8 mouse cellular contexts compared by ENCODE assay signal in the genomic region with DNA sequence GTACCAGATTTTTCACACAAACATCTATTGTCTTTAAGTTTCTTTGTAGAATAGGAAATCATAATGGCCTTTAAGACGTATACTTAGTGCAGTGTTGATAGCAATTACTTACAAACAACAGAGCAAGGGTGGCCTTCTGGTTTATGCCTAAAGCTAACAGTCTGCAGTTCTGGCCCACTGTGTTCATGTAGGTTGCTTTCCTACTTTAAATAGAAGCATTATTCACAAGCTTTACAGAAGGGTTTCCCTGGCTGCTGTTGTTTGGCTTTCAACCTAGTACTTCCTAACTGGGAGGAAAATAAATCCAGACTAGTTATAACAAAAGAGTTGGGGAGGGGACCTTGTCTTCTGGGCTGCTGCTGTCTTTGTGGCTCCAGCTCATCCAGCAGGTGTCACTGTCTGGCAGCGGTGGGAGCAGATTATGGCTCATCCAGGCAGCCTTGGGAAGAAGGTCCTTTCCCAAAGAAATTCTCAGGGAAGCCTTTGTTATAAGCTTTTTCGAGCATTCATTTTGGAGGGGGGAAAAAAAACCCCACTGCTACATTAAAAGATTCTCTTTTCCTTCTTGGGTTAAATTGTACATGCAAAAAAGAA.
DNase-seq lines count a peak whose midpoint lies in the region; ATAC-seq and TF ChIP-seq lines count a peak whose summit lies in the region.

No protein-coding gene starts in this region.

- H3K4me3 ChIP-seq in forebrain, postnatal 0 days (ENCODE audit: low read depth, low read length): no peak overlapping the region
- no peak overlapping the region for H3K4me3 ChIP-seq in forebrain, embryonic 16.5 days (replicated peaks; ENCODE audit: low read length)
- no peak overlapping the region for H3K4me3 ChIP-seq in heart, embryonic 12.5 days
- no peak overlapping the region for H3K4me3 ChIP-seq in lung, postnatal 0 days (ENCODE audit: low read depth, low read length)

- H3K9me3 ChIP-seq in forebrain, postnatal 0 days (ENCODE audit: low read length): no peaks in the 10 kb centered on the region
- H3K9me3 ChIP-seq in forebrain, embryonic 16.5 days (ENCODE audit: control insufficient read depth, low read length): no peaks in the 10 kb centered on the region
- no peaks in the 10 kb centered on the region for H3K9me3 ChIP-seq in heart, embryonic 12.5 days (replicated peaks)
- no peaks in the 10 kb centered on the region for H3K9me3 ChIP-seq in lung, postnatal 0 days (ENCODE audit: low read length)

- peak; percentile 74 for TF ChIP-seq CTCF in forebrain, postnatal 0 days (IDR thresholded peaks at IDR 0.05; ENCODE audit: low read depth)
- TF ChIP-seq CTCF in lung, postnatal 0 days (IDR thresholded peaks at IDR 0.05): peak; percentile 74

- no peaks in the 10 kb centered on the region for H3K4me1 ChIP-seq in forebrain, postnatal 0 days (ENCODE audit: insufficient read depth)
- H3K4me1 ChIP-seq in forebrain, embryonic 16.5 days (replicated peaks; ENCODE audit: control insufficient read depth, insufficient read depth, low read length): peaks cover 5% of the 10 kb centered on the region; the same call in 1 of the 2 replicates
- peaks cover 22% of the 10 kb centered on the region for H3K4me1 ChIP-seq in heart, embryonic 12.5 days (replicated peaks)
- no peaks in the 10 kb centered on the region for H3K4me1 ChIP-seq in lung, postnatal 0 days (ENCODE audit: insufficient read depth, low read depth, low read length)

- no peak overlapping the region for H3K9ac ChIP-seq in forebrain, postnatal 0 days
- H3K9ac ChIP-seq in forebrain, embryonic 16.5 days (replicated peaks; ENCODE audit: low read depth, low read length): no peak overlapping the region
- no peak overlapping the region for H3K9ac ChIP-seq in heart, embryonic 12.5 days
- H3K9ac ChIP-seq in lung, postnatal 0 days (replicated peaks; ENCODE audit: low read depth): no peak overlapping the region

- 21% methylated on average over 3 of the region's 3 CpGs for WGBS in forebrain, postnatal 0 days
- WGBS in forebrain, embryonic 16.5 days: 18% methylated on average over 3 of the region's 3 CpGs
- 24% methylated on average over 3 of the region's 3 CpGs for WGBS in heart, embryonic 12.5 days
- WGBS in lung, postnatal 0 days: 38% methylated on average over 3 of the region's 3 CpGs

- no peak overlapping the region for H3K4me2 ChIP-seq in forebrain, postnatal 0 days (ENCODE audit: low read depth)
- no peak overlapping the region for H3K4me2 ChIP-seq in forebrain, embryonic 16.5 days (ENCODE audit: low read length)
- H3K4me2 ChIP-seq in heart, embryonic 12.5 days: no peak overlapping the region
- H3K4me2 ChIP-seq in lung, postnatal 0 days (replicated peaks; ENCODE audit: low read depth, low read length): no peak overlapping the region

- peaks cover 17% of the 10 kb centered on the region; the same call in 1 of the 2 replicates for H3K36me3 ChIP-seq in forebrain, postnatal 0 days (ENCODE audit: insufficient read depth)
- no peaks in the 10 kb centered on the region; the same call in 1 of the 2 replicates for H3K36me3 ChIP-seq in forebrain, embryonic 16.5 days (ENCODE audit: control insufficient read depth, insufficient read depth)
- H3K36me3 ChIP-seq in heart, embryonic 12.5 days: peaks cover 10% of the 10 kb centered on the region
- peaks cover 3% of the 10 kb centered on the region; the same call in 1 of the 2 replicates for H3K36me3 ChIP-seq in lung, postnatal 0 days (ENCODE audit: insufficient read depth, low read length)

- no peak for TF ChIP-seq EP300 in lung, postnatal 0 days (IDR thresholded peaks at IDR 0.05)

- peak; percentile 71 for DNase-seq in forebrain, postnatal 0 days
- DNase-seq in ovary, postnatal 14 days (ENCODE audit: low spot score): peak; percentile 19
- no peak for DNase-seq in ovary, postnatal 10 days (ENCODE audit: low spot score)
- DNase-seq in lung, postnatal 0 days (ENCODE audit: low spot score): peak; percentile 47
- no peak for DNase-seq in thymus, postnatal 4 days
- DNase-seq in spleen, adult 18-20 months: no peak

- H3K27me3 ChIP-seq in forebrain, postnatal 0 days (ENCODE audit: insufficient read depth, low read length): no peaks in the 10 kb centered on the region
- H3K27me3 ChIP-seq in forebrain, embryonic 16.5 days (replicated peaks; ENCODE audit: control insufficient read depth, insufficient read depth, low read length): no peaks in the 10 kb centered on the region
- H3K27me3 ChIP-seq in heart, embryonic 12.5 days (replicated peaks): no peaks in the 10 kb centered on the region
- H3K27me3 ChIP-seq in lung, postnatal 0 days (replicated peaks; ENCODE audit: insufficient read depth, low read length): no peaks in the 10 kb centered on the region

- ATAC-seq in forebrain, postnatal 0 days: peak; percentile 59
- no peak for ATAC-seq in forebrain, embryonic 16.5 days
- no peak for ATAC-seq in heart, embryonic 12.5 days (ENCODE audit: insufficient number of reproducible peaks, low FRiP score)
- ATAC-seq in lung, postnatal 0 days: no peak

- H3K27ac ChIP-seq in forebrain, postnatal 0 days (ENCODE audit: low read depth, low read length): no peak overlapping the region
- H3K27ac ChIP-seq in forebrain, embryonic 16.5 days (ENCODE audit: low read length): no peak overlapping the region
- H3K27ac ChIP-seq in heart, embryonic 12.5 days (ENCODE audit: poor library complexity, severe bottlenecking): peak overlapping the region; percentile 53; the same call in 1 of the 2 replicates
- no peak overlapping the region for H3K27ac ChIP-seq in lung, postnatal 0 days (ENCODE audit: low read length)

Comparison
In these comparisons a context has a peak if more than half of its experiments do, and no peak if none do; other contexts are left out.
1. DNase-seq: peak in forebrain, postnatal 0 days (single experiment), ovary, postnatal 14 days (single experiment) and lung, postnatal 0 days (single experiment); none in ovary, postnatal 10 days (single experiment), thymus, postnatal 4 days (single experiment) and spleen, adult 18-20 months (0 of 2).